Mouse (Mus musculus) CD4-positive, CD25-positive, alpha-beta regulatory T cell (primary cell): ENCODE measurements around the gene Adamts13. TPM values are rescaled to one million over a fixed set of nuclear protein-coding genes. Genes with fewer than 3 reads are reported as not detected.

Experiments used
- polyA plus RNA-seq: library from polyadenylated mRNA; unstranded; fragments of 100-300 nt; shearing (Covaris generic); gene quantifications from one replicate; pipeline ENCODE4 v1.2.1, GENCODE M21; 2017

Adamts13 gene
- polyA plus RNA-seq, result 0.07 TPM

GRCm38 (mm10) chr2:26973116-26973515, at the start of gene Adamts13:
Gene Adamts13 (plus strand): TSS chr2:26973416.

DNA sequence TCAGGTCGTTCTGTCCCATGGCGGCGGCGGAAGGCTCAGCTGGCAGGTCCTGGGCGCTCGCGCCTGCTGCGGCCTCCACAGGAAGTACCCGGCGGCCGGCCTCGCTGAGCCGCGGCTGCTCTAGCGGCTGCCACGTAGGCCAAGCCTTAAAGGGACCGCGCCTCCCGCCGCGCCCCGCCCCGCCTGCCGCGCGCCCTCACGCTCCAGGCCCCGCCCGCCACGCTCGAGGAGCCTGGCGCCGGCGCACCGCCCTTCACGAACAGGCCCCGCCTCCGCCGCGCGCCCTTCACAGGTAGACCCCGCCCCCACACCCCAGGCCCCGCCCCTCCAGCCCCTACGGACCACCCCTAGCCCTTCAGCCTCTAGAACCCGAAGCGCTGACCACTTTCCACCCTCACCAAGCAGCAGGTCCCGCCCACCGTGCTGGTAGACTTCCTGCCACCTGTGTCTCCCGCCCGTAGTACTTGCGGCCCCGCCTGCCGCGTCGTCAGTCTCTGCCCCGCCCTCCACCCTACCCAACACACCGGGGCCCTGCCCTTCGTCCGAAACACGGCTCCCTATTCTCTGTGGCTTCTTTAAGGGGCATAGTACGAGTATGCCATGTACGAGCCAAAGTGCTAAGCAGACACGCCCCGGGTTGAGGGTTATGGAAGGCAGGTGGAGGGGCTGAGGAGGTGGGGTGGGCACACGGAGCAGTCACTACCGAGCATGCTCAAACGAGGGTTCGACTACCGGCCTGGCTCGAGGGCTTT, 39.7 kb upstream of the Adamts13 start, which contains the start of the genes Surf4 and Stkld1:
TSS of gene Surf4 (minus strand) at position 625 of the 752 bp plus-strand sequence.
TSS of gene Stkld1 (plus strand) at position 744 of the 752 bp plus-strand sequence.

GRCm38 (mm10) chr2:26963923-26964723, 9.1 kb upstream of the Adamts13 start, which contains the start of gene Rexo4:
Gene Rexo4 (minus strand): TSS chr2:26964386.

GRCm38 (mm10) chr2:27009714-27010244, 36.6 kb downstream of the Adamts13 start, which contains the start of gene Cacfd1:
Gene Cacfd1 (plus strand): TSS chr2:27009926.

GRCm38 (mm10) chr2:27027618-27028436, 54.6 kb downstream of the Adamts13 start, which contains the start of gene Slc2a6:
Gene Slc2a6 (minus strand): TSS chr2:27027998.

Other genes with a start within 250 kb of the Adamts13 start
- gene Abo, start 108.4 kb upstream of the Adamts13 start, polyA plus RNA-seq, result not detected
- gene Surf6, start 70.5 kb upstream of the Adamts13 start, polyA plus RNA-seq, result 41.9 TPM
- gene Med22, start 62.7 kb upstream of the Adamts13 start, polyA plus RNA-seq, result 29.2 TPM
- 243 TPM for gene Rpl7a, start 62.7 kb upstream of the Adamts13 start, polyA plus RNA-seq
- 74.5 TPM for gene Surf2, start 57.0 kb upstream of the Adamts13 start, polyA plus RNA-seq
- 98.5 TPM for gene Surf1, start 56.9 kb upstream of the Adamts13 start, polyA plus RNA-seq
- 157 TPM for gene Surf4, start 39.5 kb upstream of the Adamts13 start, polyA plus RNA-seq
- 0.37 TPM for gene Stkld1, start 39.4 kb upstream of the Adamts13 start, polyA plus RNA-seq
- gene Rexo4, start 9.0 kb upstream of the Adamts13 start, polyA plus RNA-seq, result 75.0 TPM
- 37.7 TPM for gene Cacfd1, start 36.5 kb downstream of the Adamts13 start, polyA plus RNA-seq
- 0.95 TPM for gene Slc2a6, start 54.6 kb downstream of the Adamts13 start, polyA plus RNA-seq
- gene Mymk, start 98.8 kb downstream of the Adamts13 start, polyA plus RNA-seq, result not detected
- 0.74 TPM for gene Adamtsl2, start 106.0 kb downstream of the Adamts13 start, polyA plus RNA-seq
- 0.55 TPM for gene Fam163b, start 169.1 kb downstream of the Adamts13 start, polyA plus RNA-seq
- gene Dbh, start 191.8 kb downstream of the Adamts13 start, polyA plus RNA-seq, result not detected